Mouse (Mus musculus): ENCODE measurements around the gene Elovl7.

GRCm38 (mm10) chr13:108320216-108320615, 106.0 kb downstream of the Elovl7 start:
- no peak for TF ChIP-seq POLR2A (IDR thresholded peaks at IDR 0.05; ENCODE audit: control insufficient read depth, extremely low read depth, insufficient read depth, low read length, poor library complexity)
- TF ChIP-seq CTCF (IDR thresholded peaks at IDR 0.05; ENCODE audit: borderline replicate concordance, control insufficient read depth, extremely low read depth, insufficient read depth, low read length, poor library complexity), result no peak
